Mouse (Mus musculus) lung, adult 2 months (tissue): ENCODE measurements around the gene Slc12a8.

Experiments used
- CTCF ChIP-seq: fragments of 200-500 bp; IDR thresholded peaks from 2 replicates; pipeline ENCODE4 v1.5.1; 2011; ENCODE audit warnings: mild to moderate bottlenecking, low read length, control low read depth; ENCODE audit not compliant: insufficient read depth
- POLR2A ChIP-seq: fragments of 200-500 bp; IDR thresholded peaks from 2 replicates; pipeline ENCODE4 v1.6.1; 2011; ENCODE audit warnings: low read depth, mild to moderate bottlenecking, control low read depth, low read length, borderline replicate concordance; ENCODE audit errors: extremely low read depth

- no peak for TF ChIP-seq POLR2A
- no peak for TF ChIP-seq CTCF
Measured at GRCm38 (mm10) chr16:33523571-33523970, 6.4 kb downstream of the Slc12a8 start.
